In the genomic region with DNA sequence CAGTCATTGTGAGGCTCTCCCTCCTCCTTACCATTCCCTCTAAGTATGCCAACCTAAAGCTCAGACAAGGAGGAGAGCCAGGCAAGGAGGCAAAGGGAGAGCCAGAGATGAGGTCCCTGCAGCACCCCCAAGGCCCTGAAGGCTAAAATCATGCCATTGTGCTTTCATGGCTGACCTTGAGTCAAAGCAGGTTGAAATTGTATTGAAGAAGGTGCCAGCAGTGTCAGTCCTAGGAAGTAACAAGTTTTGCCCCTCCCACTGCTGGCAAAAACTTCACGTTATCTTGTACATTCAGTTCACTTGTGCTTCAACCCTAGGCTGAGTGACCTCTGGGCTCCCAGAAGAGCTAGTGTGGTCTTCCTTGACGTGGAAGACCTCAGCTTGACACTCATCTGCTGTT, we compare ENCODE assay signal across 27 mouse cellular contexts. TPM values are rescaled to one million over a fixed set of nuclear protein-coding genes. Genes with fewer than 3 reads are reported as not detected.
DNase-seq lines count a peak whose midpoint lies in the region; ATAC-seq lines count a peak whose summit lies in the region.
"Had no signal": no experiment of that assay in that cellular context is flagged by ENCODE, and none has a peak within 500 bp of the region (broad histone marks: within the 10 kb centered on the region; RNA-seq: fewer than 3 reads in every experiment).

A gene (plus strand): TSS at position 301 of the 400 bp plus-strand sequence.

- WGBS in embryonic facial prominence, embryonic 11.5 days, result 67% methylated on average over 2 of the region's 2 CpGs
- WGBS in embryonic facial prominence, embryonic 10.5 days, result 72% methylated on average over 2 of the region's 2 CpGs
- 54% methylated on average over 2 of the region's 2 CpGs for WGBS in embryonic facial prominence, embryonic 12.5 days
- WGBS in hindbrain, embryonic 14.5 days, result 51% methylated on average over 2 of the region's 2 CpGs

- no peaks in the 10 kb centered on the region for H3K27me3 ChIP-seq in embryonic facial prominence, embryonic 11.5 days (ENCODE audit: control insufficient read depth, insufficient read depth, low read length)
- peaks cover 8% of the 10 kb centered on the region; the same call in 1 of the 2 replicates for H3K27me3 ChIP-seq in embryonic facial prominence, embryonic 10.5 days (replicated peaks; ENCODE audit: low read depth, poor library complexity, severe bottlenecking)
- no peaks in the 10 kb centered on the region for H3K27me3 ChIP-seq in embryonic facial prominence, embryonic 12.5 days
- H3K27me3 ChIP-seq in hindbrain, embryonic 14.5 days (ENCODE audit: control insufficient read depth, insufficient read depth, low read length), result no peaks in the 10 kb centered on the region
- H3K27me3 ChIP-seq: CH12.LX had no signal

- no peaks in the 10 kb centered on the region for H3K9me3 ChIP-seq in embryonic facial prominence, embryonic 11.5 days (replicated peaks; ENCODE audit: control insufficient read depth, low read length)
- no peaks in the 10 kb centered on the region for H3K9me3 ChIP-seq in embryonic facial prominence, embryonic 10.5 days
- no peaks in the 10 kb centered on the region for H3K9me3 ChIP-seq in embryonic facial prominence, embryonic 12.5 days
- H3K9me3 ChIP-seq in hindbrain, embryonic 14.5 days (ENCODE audit: control insufficient read depth, low read length), result no peaks in the 10 kb centered on the region
- H3K9me3 ChIP-seq: G1E had no signal

- ATAC-seq in embryonic facial prominence, embryonic 11.5 days (replicated peaks; ENCODE audit: insufficient number of reproducible peaks, low FRiP score, low TSS enrichment, low read depth), result no peak
- no peak for ATAC-seq in embryonic facial prominence, embryonic 12.5 days (ENCODE audit: insufficient number of reproducible peaks, insufficient read depth, low FRiP score, low TSS enrichment)
- no peak for ATAC-seq in hindbrain, embryonic 14.5 days (ENCODE audit: low FRiP score)
- ATAC-seq: activated CD4-positive, CD25-positive, alpha-beta regulatory T cell, adult 4 months; CD4-positive, CD25-positive, alpha-beta regulatory T cell, adult 4 months; Patski had no signal

- intact Hi-C loops in heart, postnatal 25 days (cut with DNase I), result no loop called here
- intact Hi-C loops in left cerebral cortex, postnatal 10 days (cut with DNase I), result no loop called here

- no peak for DNase-seq in embryonic facial prominence, embryonic 11.5 days (ENCODE audit: low spot score)
- DNase-seq in embryonic facial prominence, embryonic 10.5 days (ENCODE audit: low spot score), result no peak
- peak; percentile 38 for DNase-seq in testis, postnatal 10 days (ENCODE audit: low spot score)
- peak; percentile 33 for DNase-seq in testis, postnatal 14 days (ENCODE audit: low spot score)
- DNase-seq in heart, postnatal 25 days (ENCODE audit: low spot score), result no peak
- DNase-seq in hindbrain, embryonic 14.5 days (ENCODE audit: low spot score), result no peak
- DNase-seq in left cerebral cortex, postnatal 10 days (ENCODE audit: extremely low spot score in 1 of 2, low spot score in 2 of 2), result no peak
- DNase-seq: adrenal gland, adult 2 months; adrenal gland, adult 8-10 months; adrenal gland, postnatal 10 days; adrenal gland, postnatal 14 days; adrenal gland, postnatal 25 days; adrenal gland, postnatal 36 days; B cell, adult 2 months; cerebellum, adult 11 months; cerebellum, adult 11-12 months had no signal

- no peak within 1 kb of the TSS for H3K4me3 ChIP-seq in embryonic facial prominence, embryonic 11.5 days (ENCODE audit: low read depth, low read length)
- no peak within 1 kb of the TSS for H3K4me3 ChIP-seq in embryonic facial prominence, embryonic 10.5 days
- H3K4me3 ChIP-seq in embryonic facial prominence, embryonic 12.5 days, result no peak within 1 kb of the TSS
- H3K4me3 ChIP-seq in hindbrain, embryonic 14.5 days (replicated peaks; ENCODE audit: low read length), result no peak within 1 kb of the TSS

- H3K36me3 ChIP-seq in embryonic facial prominence, embryonic 11.5 days (replicated peaks; ENCODE audit: control insufficient read depth, insufficient read depth, low read depth, low read length), result no peaks in the 10 kb centered on the region
- H3K36me3 ChIP-seq in embryonic facial prominence, embryonic 10.5 days (replicated peaks), result no peaks in the 10 kb centered on the region
- H3K36me3 ChIP-seq in embryonic facial prominence, embryonic 12.5 days, result no peaks in the 10 kb centered on the region
- H3K36me3 ChIP-seq in hindbrain, embryonic 14.5 days (replicated peaks; ENCODE audit: control insufficient read depth, insufficient read depth), result no peaks in the 10 kb centered on the region
- H3K36me3 ChIP-seq: G1E had no signal

- H3K4me2 ChIP-seq in embryonic facial prominence, embryonic 11.5 days (ENCODE audit: low read depth, low read length), result no peak within 1 kb of the TSS
- no peak within 1 kb of the TSS for H3K4me2 ChIP-seq in embryonic facial prominence, embryonic 12.5 days (replicated peaks)
- H3K4me2 ChIP-seq in hindbrain, embryonic 14.5 days (replicated peaks), result no peak within 1 kb of the TSS

- no peak within 1 kb of the TSS for H3K9ac ChIP-seq in embryonic facial prominence, embryonic 11.5 days (replicated peaks; ENCODE audit: low read length)
- H3K9ac ChIP-seq in embryonic facial prominence, embryonic 12.5 days, result no peak within 1 kb of the TSS
- no peak within 1 kb of the TSS for H3K9ac ChIP-seq in hindbrain, embryonic 14.5 days

- no peak within 1 kb of the TSS for H3K27ac ChIP-seq in embryonic facial prominence, embryonic 11.5 days (replicated peaks; ENCODE audit: low read depth, low read length)
- no peak within 1 kb of the TSS for H3K27ac ChIP-seq in embryonic facial prominence, embryonic 10.5 days (replicated peaks)
- no peak within 1 kb of the TSS for H3K27ac ChIP-seq in embryonic facial prominence, embryonic 12.5 days
- no peak within 1 kb of the TSS for H3K27ac ChIP-seq in hindbrain, embryonic 14.5 days

- H3K4me1 ChIP-seq in embryonic facial prominence, embryonic 11.5 days (ENCODE audit: control insufficient read depth, insufficient read depth, low read length), result no peaks in the 10 kb centered on the region
- no peaks in the 10 kb centered on the region for H3K4me1 ChIP-seq in embryonic facial prominence, embryonic 10.5 days
- no peaks in the 10 kb centered on the region for H3K4me1 ChIP-seq in embryonic facial prominence, embryonic 12.5 days
- H3K4me1 ChIP-seq in hindbrain, embryonic 14.5 days (replicated peaks; ENCODE audit: control insufficient read depth, insufficient read depth, low read length), result no peaks in the 10 kb centered on the region

RNA-seq across cellular contexts. Expression of the gene that starts here (rescaled TPM):
- polyA plus RNA-seq in embryonic facial prominence, embryonic 11.5 days (2014; fragmentation: Nextera tagmentation; extraction: Ambion mirVana), result 10.7 and 11.4 TPM in 2 replicates
- 3.7 and 5.7 TPM in 2 replicates for polyA plus RNA-seq in embryonic facial prominence, embryonic 10.5 days (2016; fragmentation: Nextera tagmentation; extraction: Ambion mirVana)
- polyA plus RNA-seq in embryonic facial prominence, embryonic 12.5 days (2016; fragmentation: Nextera tagmentation; extraction: Ambion mirVana), result 9.3 and 13.9 TPM in 2 replicates
- total RNA-seq in heart, postnatal 25 days (2021), result not detected
- 0.04 and 0.25 TPM in 2 replicates for polyA plus RNA-seq in hindbrain, embryonic 14.5 days (2014; fragmentation: Nextera tagmentation; extraction: Ambion mirVana)
- not detected for total RNA-seq in left cerebral cortex, postnatal 10 days (2021)
- total RNA-seq: adrenal gland, adult 18-20 months; adrenal gland, adult 2 months; adrenal gland, adult 8-10 months; adrenal gland, postnatal 10 days; adrenal gland, postnatal 14 days; adrenal gland, postnatal 25 days; adrenal gland, postnatal 36 days; adrenal gland, postnatal 4 days; ES-E14; MEL had no signal
- polyA plus RNA-seq: adrenal gland, adult 2 months; C2C12; CD4-positive, CD25-positive, alpha-beta regulatory T cell, adult 4 months; G1E; Patski had no signal

Comparison
In these comparisons a context has a peak if more than half of its experiments do, and no peak if none do; other contexts are left out.
1. DNase-seq: peak in testis, postnatal 10 days (single experiment) and testis, postnatal 14 days (single experiment); none in embryonic facial prominence, embryonic 11.5 days (single experiment), embryonic facial prominence, embryonic 10.5 days (single experiment), heart, postnatal 25 days (single experiment), hindbrain, embryonic 14.5 days (single experiment) and left cerebral cortex, postnatal 10 days (0 of 2).